Mouse (Mus musculus) limb, embryonic 15.5 days (tissue): ENCODE results near the gene Gm973. TPM values are rescaled to one million over a fixed set of nuclear protein-coding genes. Genes with fewer than 3 reads are reported as not detected.

Source experiments
- ATAC-seq: fragments of 200-750 bp; cut with Nextera tagmentation; 2 replicates; pipeline ENCODE4 v1.8.0; 2017; ENCODE audit warnings: low read depth, moderate TSS enrichment; ENCODE audit not compliant: insufficient number of reproducible peaks, low FRiP score, low TSS enrichment
- H3K27ac ChIP-seq: fragments of 300-500 bp; sonication (generic); 2 replicates; pipeline ENCODE4 v1.5.1; 2015; ENCODE audit warnings: moderate library complexity, mild to moderate bottlenecking, inconsistent platforms
- H3K27me3 ChIP-seq: fragments of 300-500 bp; sonication (generic); 2 replicates; pipeline ENCODE4 v1.6.1; 2015; ENCODE audit warnings: inconsistent platforms
- H3K36me3 ChIP-seq: fragments of 300-500 bp; sonication (generic); 2 replicates; pipeline ENCODE4 v1.6.1; 2015; ENCODE audit warnings: inconsistent platforms
- H3K4me1 ChIP-seq: fragments of 300-500 bp; sonication (generic); 2 replicates; pipeline ENCODE4 v1.6.1; 2015; ENCODE audit warnings: inconsistent platforms
- H3K4me2 ChIP-seq: fragments of 300-500 bp; sonication (generic); 2 replicates; pipeline ENCODE4 v1.6.1; 2015; ENCODE audit warnings: mild to moderate bottlenecking, inconsistent platforms
- H3K4me3 ChIP-seq: fragments of 300-500 bp; sonication (generic); 2 replicates; pipeline ENCODE4 v1.5.1; 2015; ENCODE audit warnings: mild to moderate bottlenecking, inconsistent platforms
- H3K9ac ChIP-seq: fragments of 300-500 bp; sonication (generic); 2 replicates; pipeline ENCODE4 v1.6.1; 2015; ENCODE audit warnings: inconsistent platforms
- H3K9me3 ChIP-seq: fragments of 300-500 bp; sonication (generic); 2 replicates; pipeline ENCODE4 v1.6.1; 2016; ENCODE audit warnings: inconsistent platforms
- WGBS: fragments of 180-500 bp; shearing (Covaris S2); methylation state at CpG from one replicate; pipeline ENCODE4 v1.1.7; 2015; 5-methylcytosine and 5-hydroxymethylcytosine counted together
- polyA plus RNA-seq: library from polyadenylated mRNA; unstranded; fragments of >200 nt; fragmentation: Nextera tagmentation; extraction: Ambion mirVana; gene quantifications from 2 replicates; pipeline ENCODE4 v1.2.1, GENCODE M21; 2015

Gm973 gene
- polyA plus RNA-seq, 1 experiment from 2014 or later: 2.4 TPM

DNA sequence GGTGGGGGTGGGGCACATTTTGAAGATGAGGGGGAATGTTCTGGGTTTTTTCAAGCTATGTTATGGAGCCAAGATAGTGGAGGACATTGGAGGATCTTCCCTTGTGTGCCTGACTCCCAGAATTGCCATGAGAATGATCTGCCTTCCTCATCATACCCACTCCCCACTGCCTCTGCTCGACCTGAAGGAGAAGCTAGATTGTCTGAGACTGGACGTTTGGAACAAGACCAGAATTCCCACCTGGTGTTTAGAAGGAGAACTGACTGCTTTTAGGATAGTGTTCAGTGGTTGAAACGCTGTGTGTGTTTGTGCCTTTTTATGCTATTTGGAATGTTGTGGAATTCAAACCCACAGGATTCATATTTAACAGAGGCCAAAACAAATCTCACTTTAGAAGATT, 8.7 kb downstream of the Gm973 start:
- Histone ChIP-seq H3K9ac (no peak overlapping the region), H3K9me3 (no peaks in the 10 kb centered on the region), H3K27me3 (no peaks in the 10 kb centered on the region), H3K4me1 (peaks cover 17% of the 10 kb centered on the region), H3K36me3 (no peaks in the 10 kb centered on the region), H3K4me3 (no peak overlapping the region), H3K27ac (peak overlapping the region; percentile 64), H3K4me2 (no peak overlapping the region)
- WGBS: 35% methylated on average over 3 of the region's 3 CpGs
- ATAC-seq: no peak

DNA sequence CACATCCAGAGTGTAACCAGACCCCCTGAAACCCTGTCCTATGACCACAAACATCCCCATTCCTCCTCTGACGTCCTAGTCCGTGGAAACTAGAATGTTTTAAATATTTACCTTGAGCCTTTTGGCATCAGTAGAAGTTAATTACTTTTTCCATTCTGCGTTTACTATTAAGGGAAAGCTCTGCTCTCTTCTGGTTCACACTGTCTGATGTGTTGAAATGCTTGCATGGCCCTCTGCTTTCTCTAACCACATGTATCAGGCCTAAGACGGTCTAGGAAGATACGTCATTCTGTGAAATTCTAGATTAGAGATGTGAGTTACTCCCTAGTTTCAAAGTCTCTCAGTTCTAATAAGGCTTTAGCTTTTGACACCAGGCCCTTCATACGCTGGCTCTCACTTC, 11.2 kb downstream of the Gm973 start:
- ATAC-seq: no peak
- Histone ChIP-seq H3K27me3 (no peaks in the 10 kb centered on the region), H3K36me3 (no peaks in the 10 kb centered on the region), H3K4me2 (no peak overlapping the region), H3K27ac (no peak overlapping the region), H3K4me3 (no peak overlapping the region), H3K9ac (no peak overlapping the region), H3K9me3 (no peaks in the 10 kb centered on the region), H3K4me1 (peaks cover 4% of the 10 kb centered on the region; the same call in 1 of the 2 replicates)
- 69% methylated on average over 6 of the region's 6 CpGs for WGBS

DNA sequence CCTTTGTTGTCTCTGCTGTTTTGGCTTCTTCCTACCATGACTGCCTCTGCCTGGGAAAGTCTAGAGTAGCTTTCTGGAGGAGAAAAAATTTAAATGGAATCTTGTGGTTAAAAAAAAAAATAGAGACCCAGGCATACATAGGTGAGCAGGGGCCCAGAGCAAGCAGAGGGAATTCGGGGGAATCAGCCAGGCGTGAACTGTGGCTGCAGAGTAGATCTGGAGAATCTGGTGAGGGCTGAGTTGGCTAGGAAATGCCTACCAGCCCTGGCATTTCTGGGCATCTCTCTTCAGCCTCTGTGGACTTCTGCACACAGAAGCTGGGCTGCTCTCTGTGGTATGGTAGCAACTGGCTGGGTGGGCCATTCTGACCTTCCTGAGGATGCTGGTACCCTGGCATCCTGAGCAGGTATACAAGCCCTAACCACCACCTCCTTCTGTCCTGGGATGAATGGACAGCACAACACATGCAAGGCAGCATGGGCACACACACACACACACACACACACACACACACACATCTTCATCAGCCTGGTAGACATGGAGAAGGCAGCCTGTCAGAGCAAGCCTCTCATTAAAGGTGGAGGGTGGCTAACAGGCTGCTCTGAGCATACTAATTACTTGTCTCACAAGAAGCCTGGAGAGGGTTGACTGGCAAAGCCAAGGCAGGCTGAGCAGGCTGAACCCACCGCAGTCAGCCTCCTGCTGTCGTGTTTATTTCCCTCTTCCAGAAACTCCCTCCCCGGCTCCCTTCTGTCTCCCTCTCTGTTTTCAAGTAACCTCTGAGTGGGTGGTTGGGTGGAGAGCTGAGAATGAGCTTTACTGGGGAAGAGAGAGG, 19.1 kb downstream of the Gm973 start:
- Histone ChIP-seq H3K4me2 (no peak overlapping the region), H3K4me3 (no peak overlapping the region), H3K27me3 (no peaks in the 10 kb centered on the region), H3K27ac (peak overlapping the region; percentile 51), H3K9me3 (no peaks in the 10 kb centered on the region), H3K36me3 (no peaks in the 10 kb centered on the region), H3K4me1 (peaks cover 9% of the 10 kb centered on the region; the same call in 1 of the 2 replicates), H3K9ac (no peak overlapping the region)
- ATAC-seq: no peak
- 24% methylated on average over 5 of the region's 5 CpGs for WGBS

- WGBS: 84% methylated on average over 5 of the region's 5 CpGs
- no peak for ATAC-seq
- Histone ChIP-seq H3K36me3 (no peaks in the 10 kb centered on the region), H3K27me3 (no peaks in the 10 kb centered on the region), H3K9me3 (no peaks in the 10 kb centered on the region), H3K4me2 (no peak overlapping the region), H3K4me1 (peaks cover 9% of the 10 kb centered on the region; the same call in 1 of the 2 replicates), H3K27ac (no peak overlapping the region), H3K4me3 (no peak overlapping the region), H3K9ac (no peak overlapping the region)
Measured at GRCm38 (mm10) chr1:59538381-59538780, 22.3 kb downstream of the Gm973 start.

- Histone ChIP-seq H3K27ac (no peak overlapping the region), H3K27me3 (no peaks in the 10 kb centered on the region), H3K4me1 (0 out of 2 replicates have a peak, but pooled peaks cover 2% of the 10 kb centered on the region), H3K36me3 (no peaks in the 10 kb centered on the region), H3K4me3 (no peak overlapping the region), H3K9ac (no peak overlapping the region), H3K9me3 (no peaks in the 10 kb centered on the region), H3K4me2 (no peak overlapping the region)
- ATAC-seq: no peak
- 66% methylated on average over 19 of the region's 19 CpGs for WGBS
Measured at GRCm38 (mm10) chr1:59540537-59541148, 24.6 kb downstream of the Gm973 start.

GRCm38 (mm10) chr1:59541271-59542020, 25.4 kb downstream of the Gm973 start:
- H3K9ac ChIP-seq: no peak overlapping the region

DNA sequence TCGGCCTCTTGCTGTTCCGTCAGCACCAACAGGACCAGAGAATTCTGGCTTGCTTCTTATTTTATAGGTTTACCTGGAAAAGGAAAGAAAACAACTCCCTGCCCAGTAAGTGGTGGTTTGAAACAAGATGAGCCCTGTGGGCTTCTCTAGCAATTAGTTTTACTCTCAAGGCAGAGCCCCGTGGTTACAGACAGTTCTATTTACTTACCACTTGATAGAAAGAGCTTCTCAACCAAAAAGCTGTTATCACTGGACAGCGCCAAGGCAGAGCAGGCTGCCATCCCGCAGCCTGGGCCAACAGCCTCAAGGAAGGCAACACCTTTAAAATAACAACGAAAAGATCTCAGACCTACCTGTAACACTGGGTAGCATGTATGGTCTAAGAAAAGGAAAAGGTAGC, 26.2 kb downstream of the Gm973 start:
- H3K36me3 ChIP-seq: no peaks in the 10 kb centered on the region
- H3K4me2 ChIP-seq: no peak overlapping the region
- 0 out of 2 replicates have a peak, but pooled peaks cover 2% of the 10 kb centered on the region for H3K4me1 ChIP-seq
- H3K9me3 ChIP-seq: no peaks in the 10 kb centered on the region
- no peak overlapping the region for H3K27ac ChIP-seq
- WGBS: 58% methylated on average over 6 of the region's 6 CpGs
- H3K27me3 ChIP-seq: no peaks in the 10 kb centered on the region
- no peak for ATAC-seq
- H3K4me3 ChIP-seq: no peak overlapping the region
- H3K9ac ChIP-seq: no peak overlapping the region

More at GRCm38 (mm10) chr1:59541271-59542020, 25.4 kb downstream of the Gm973 start:
- Histone ChIP-seq H3K4me2 (no peak overlapping the region), H3K9me3 (no peaks in the 10 kb centered on the region), H3K36me3 (no peaks in the 10 kb centered on the region), H3K27me3 (no peaks in the 10 kb centered on the region), H3K27ac (no peak overlapping the region), H3K4me1 (0 out of 2 replicates have a peak, but pooled peaks cover 2% of the 10 kb centered on the region), H3K4me3 (no peak overlapping the region)
- WGBS: 93% methylated on average over 16 of the region's 16 CpGs
- no peak for ATAC-seq

DNA sequence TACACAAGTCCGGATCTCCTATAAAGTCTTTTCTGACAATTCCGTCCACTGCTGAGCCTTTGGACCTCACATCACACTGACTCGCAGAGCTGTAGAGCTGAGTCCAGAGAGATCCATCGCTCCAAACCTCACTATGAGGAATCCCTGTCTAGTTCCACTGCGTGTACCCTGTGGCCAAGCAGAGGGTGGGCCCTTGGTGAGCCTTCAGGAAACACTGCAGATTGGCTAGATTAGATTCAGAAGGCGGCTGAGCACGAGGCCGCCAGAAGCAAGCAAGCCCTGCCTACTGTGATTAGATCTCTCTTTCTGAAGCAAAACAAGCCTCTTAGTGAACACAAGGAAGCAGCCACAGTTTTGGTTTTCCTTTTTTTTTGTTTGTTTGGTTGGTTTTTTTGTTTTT, 27.8 kb downstream of the Gm973 start:
- Histone ChIP-seq H3K36me3 (no peaks in the 10 kb centered on the region), H3K27me3 (no peaks in the 10 kb centered on the region), H3K9me3 (no peaks in the 10 kb centered on the region), H3K4me1 (peaks cover 4% of the 10 kb centered on the region; the same call in 1 of the 2 replicates), H3K4me2 (no peak overlapping the region), H3K9ac (no peak overlapping the region), H3K27ac (no peak overlapping the region), H3K4me3 (no peak overlapping the region)
- no peak for ATAC-seq
- 80% methylated on average over 8 of the region's 8 CpGs for WGBS

GRCm38 (mm10) chr1:59548486-59548885, 32.4 kb downstream of the Gm973 start:
- Histone ChIP-seq H3K9me3 (no peaks in the 10 kb centered on the region), H3K9ac (no peak overlapping the region), H3K4me3 (no peak overlapping the region), H3K27me3 (no peaks in the 10 kb centered on the region), H3K36me3 (no peaks in the 10 kb centered on the region), H3K4me2 (no peak overlapping the region), H3K27ac (no peak overlapping the region), H3K4me1 (peaks cover 13% of the 10 kb centered on the region; the same call in 1 of the 2 replicates)
- ATAC-seq: no peak
- 81% methylated on average over 5 of the region's 5 CpGs for WGBS

DNA sequence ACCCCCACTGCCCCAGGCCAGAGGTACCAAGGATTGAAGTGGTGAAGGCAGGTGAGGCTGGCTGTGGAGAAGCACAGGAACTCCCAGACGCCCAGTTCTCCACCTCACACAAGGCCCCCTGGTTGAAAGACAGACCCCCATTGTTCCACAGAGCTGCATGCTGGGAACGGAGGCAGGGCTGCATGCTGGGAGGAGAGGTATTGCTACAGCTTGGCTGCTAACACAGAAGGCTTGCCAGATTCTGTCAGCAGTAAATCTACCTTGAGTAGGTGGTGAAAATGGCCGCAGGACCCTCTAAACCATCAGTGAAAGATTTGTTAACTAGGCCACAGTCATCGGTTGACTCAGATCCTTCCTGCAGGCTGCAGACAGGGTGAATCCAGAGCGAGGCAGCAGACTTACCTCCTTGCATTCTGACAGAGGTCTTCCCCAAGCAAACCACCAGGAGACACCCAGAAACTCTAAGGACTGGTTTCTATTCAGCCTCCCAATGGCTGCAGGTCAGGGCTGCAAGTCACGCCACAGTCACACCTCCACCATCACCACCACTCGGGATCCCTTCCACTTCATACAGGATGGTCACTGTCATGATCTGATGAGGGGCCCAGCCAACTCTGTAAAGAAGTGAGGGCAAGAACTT, 33.1 kb downstream of the Gm973 start:
- Histone ChIP-seq H3K9ac (no peak overlapping the region), H3K27ac (no peak overlapping the region), H3K27me3 (no peaks in the 10 kb centered on the region), H3K9me3 (no peaks in the 10 kb centered on the region), H3K36me3 (no peaks in the 10 kb centered on the region), H3K4me3 (no peak overlapping the region), H3K4me1 (peaks cover 13% of the 10 kb centered on the region; the same call in 1 of the 2 replicates), H3K4me2 (no peak overlapping the region)
- 47% methylated on average over 7 of the region's 7 CpGs for WGBS
- 0 out of 2 replicates have a peak, but pooled peaks have one; percentile 52 for ATAC-seq

DNA sequence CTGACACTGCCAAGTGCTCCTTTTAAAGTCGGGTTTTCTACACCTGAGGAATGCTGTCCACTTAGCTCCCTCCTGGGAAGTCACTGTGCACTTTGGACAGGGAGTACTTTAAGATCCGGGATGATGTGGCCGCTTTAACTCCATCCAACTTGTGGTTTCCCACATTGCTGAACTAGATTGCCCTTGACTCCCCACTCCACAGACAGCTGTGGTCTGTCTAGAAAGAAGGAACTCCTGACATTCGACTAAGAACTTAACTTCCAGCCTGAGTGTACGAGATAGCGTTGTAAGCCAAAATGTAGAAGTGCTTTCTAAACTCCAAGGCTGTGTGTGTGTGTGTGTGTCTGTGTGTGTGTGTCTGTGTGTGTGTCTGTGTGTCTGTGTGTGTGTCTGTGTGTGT, 34.2 kb downstream of the Gm973 start:
- no peaks in the 10 kb centered on the region for H3K36me3 ChIP-seq
- H3K4me1 ChIP-seq: peaks cover 13% of the 10 kb centered on the region; the same call in 1 of the 2 replicates
- H3K9me3 ChIP-seq: no peaks in the 10 kb centered on the region
- no peak overlapping the region for H3K9ac ChIP-seq
- no peak overlapping the region for H3K4me2 ChIP-seq
- 64% methylated on average over 6 of the region's 6 CpGs for whole genome bisulfite sequencing
- no peak overlapping the region for H3K4me3 ChIP-seq
- no peak for ATAC-seq
- no peaks in the 10 kb centered on the region for H3K27me3 ChIP-seq
- H3K27ac ChIP-seq: no peak overlapping the region
